ENCODE assay signal across 14 mouse cellular contexts in the genomic region with DNA sequence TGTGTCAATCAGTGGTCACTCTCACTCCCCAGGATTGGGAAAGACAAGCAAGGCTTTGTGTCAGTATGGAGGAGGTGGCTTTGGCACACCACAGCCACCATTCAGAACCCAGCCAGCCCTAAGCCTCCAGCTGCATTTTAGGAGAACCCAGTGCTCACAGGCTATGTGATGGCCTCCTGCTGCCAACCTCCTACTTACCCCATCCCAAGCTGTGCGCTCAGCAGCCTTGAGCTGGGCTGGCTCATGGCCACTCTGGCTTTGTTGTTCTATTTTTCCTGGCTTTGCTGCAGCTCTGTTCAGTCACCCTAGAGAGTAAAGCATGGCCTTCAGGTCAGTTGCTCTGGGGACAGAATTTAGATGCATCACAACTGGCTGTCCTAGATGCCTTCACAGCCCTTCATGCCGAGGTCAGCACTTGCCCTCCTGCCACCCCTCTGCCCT. TPM values are rescaled to one million over a fixed set of nuclear protein-coding genes. Genes with fewer than 3 reads are reported as not detected.
DNase-seq lines count a peak whose midpoint lies in the region; ATAC-seq lines count a peak whose summit lies in the region.
"Not testable (repeated sequence)": the region's sequence is repeated elsewhere in the genome, so short reads cannot be mapped to it uniquely, and the experiment has no call there.
"Had no signal": no experiment of that assay in that cellular context is flagged by ENCODE, and none has a peak within 500 bp of the region (broad histone marks: within the 10 kb centered on the region; RNA-seq: fewer than 3 reads in every experiment).

No protein-coding gene starts in this region.

- H3K4me1 ChIP-seq in midbrain, embryonic 14.5 days (ENCODE audit: control insufficient read depth, insufficient read depth, low read length) = not testable (repeated sequence)

- H3K9me3 ChIP-seq in midbrain, embryonic 14.5 days (ENCODE audit: control insufficient read depth, low read length) = not testable (repeated sequence)

- H3K27me3 ChIP-seq in midbrain, embryonic 14.5 days (ENCODE audit: control insufficient read depth, insufficient read depth, low read length) = not testable (repeated sequence)

- not testable (repeated sequence) for H3K27ac ChIP-seq in midbrain, embryonic 14.5 days (replicated peaks; ENCODE audit: low read depth, low read length)

- not testable (repeated sequence) for H3K9ac ChIP-seq in midbrain, embryonic 14.5 days (replicated peaks; ENCODE audit: low read length)

- H3K4me2 ChIP-seq in midbrain, embryonic 14.5 days (ENCODE audit: low read length) = not testable (repeated sequence)

- ATAC-seq in midbrain, embryonic 14.5 days (ENCODE audit: low FRiP score, low TSS enrichment) = not testable (repeated sequence)

- WGBS in midbrain, embryonic 14.5 days = 66% methylated on average over 2 of the region's 2 CpGs

- peak; percentile 22 for DNase-seq in NIH3T3 (ENCODE audit: low read depth)
- DNase-seq in cerebellum, adult 11 months = peak; percentile 16
- peak; percentile 45 to 74 for DNase-seq in frontal cortex, postnatal 10 days (ENCODE audit: low spot score in 2 of 2)
- DNase-seq in heart, postnatal 25 days (ENCODE audit: low spot score) = peak; percentile 31
- DNase-seq in kidney, postnatal 25 days = peak; percentile 36 to 71
- peak; percentile 14 to 44 for DNase-seq in left cerebral cortex, adult 18-20 months (ENCODE audit: low spot score in 2 of 2)
- DNase-seq in midbrain, embryonic 14.5 days = peak; percentile 1
- DNase-seq in right cerebral cortex, postnatal 25 days = peak; percentile 38

- not testable (repeated sequence) for H3K36me3 ChIP-seq in midbrain, embryonic 14.5 days (ENCODE audit: control insufficient read depth, insufficient read depth, low read length)

- not testable (repeated sequence) for H3K4me3 ChIP-seq in midbrain, embryonic 14.5 days (replicated peaks; ENCODE audit: low read depth, low read length)

- intact Hi-C loops in heart, postnatal 25 days (cut with DNase I) = loop anchor here (10.0 kb wide), 2 partner anchors 252 to 322 kb away; partner anchors contain the start of gene Alms1

RNA-seq across cellular contexts. Expression of gene Nat8f4, which starts 2.2 kb away (rescaled TPM):
- under 1 TPM; 0.73 to 0.91 TPM for total RNA-seq in heart, postnatal 25 days (2021)
- total RNA-seq in left cerebral cortex, adult 18-20 months (2021) = 1 to 10 TPM; 6.2 to 7.6 TPM
- polyA plus RNA-seq in midbrain, embryonic 14.5 days (2014; fragmentation: Nextera tagmentation; extraction: Ambion mirVana) = 4.1 and 8.6 TPM in 2 replicates

RNA-seq across cellular contexts. Expression of gene Tprkb, which starts 4.7 kb away (rescaled TPM):
- total RNA-seq in heart, postnatal 25 days (2021) = 10 to 100 TPM; 11.8 to 13.1 TPM
- total RNA-seq in left cerebral cortex, adult 18-20 months (2021) = 10 to 100 TPM; 51.6 to 55.3 TPM
- polyA plus RNA-seq in midbrain, embryonic 14.5 days (2014; fragmentation: Nextera tagmentation; extraction: Ambion mirVana) = 49.1 and 50.7 TPM in 2 replicates

RNA-seq across cellular contexts. Expression of gene Nat8f1, which starts 8.6 kb away (rescaled TPM):
- 1 to 10 TPM; 2.0 to 3.9 TPM for total RNA-seq in heart, postnatal 25 days (2021)
- 10 to 100 TPM; 24.7 to 26.1 TPM for total RNA-seq in left cerebral cortex, adult 18-20 months (2021)
- polyA plus RNA-seq in midbrain, embryonic 14.5 days (2014; fragmentation: Nextera tagmentation; extraction: Ambion mirVana) = 15.5 and 21.7 TPM in 2 replicates

RNA-seq across cellular contexts. Expression of gene Nat8f2, which starts 38.0 kb away (rescaled TPM):
- total RNA-seq in heart, postnatal 25 days (2021) = not detected
- total RNA-seq in left cerebral cortex, adult 18-20 months (2021) = 1 to 10 TPM; 2.4 to 2.5 TPM
- not detected in 2 replicates for polyA plus RNA-seq in midbrain, embryonic 14.5 days (2014; fragmentation: Nextera tagmentation; extraction: Ambion mirVana)
- total RNA-seq: megakaryocyte-erythroid progenitor cell, adult 5-6 weeks had no signal
- polyA plus RNA-seq: activated CD4-positive, CD25-positive, alpha-beta regulatory T cell, adult 4 months; embryonic facial prominence, embryonic 12.5 days; forebrain, embryonic 14.5 days; heart, embryonic 12.5 days; limb, embryonic 11.5 days had no signal

RNA-seq across cellular contexts. Expression of gene Dusp11, which starts 54.5 kb away (rescaled TPM):
- 10 to 100 TPM; 43.6 to 51.7 TPM for total RNA-seq in heart, postnatal 25 days (2021)
- 10 to 100 TPM; 66.0 to 70.4 TPM for total RNA-seq in left cerebral cortex, adult 18-20 months (2021)
- polyA plus RNA-seq in midbrain, embryonic 14.5 days (2014; fragmentation: Nextera tagmentation; extraction: Ambion mirVana) = 48.8 and 58.5 TPM in 2 replicates

Comparison
In these comparisons a context has a peak if more than half of its experiments do, and no peak if none do; other contexts are left out.
1. DNase-seq: peak in every context shown above with its lines; median percentile 60 in frontal cortex, postnatal 10 days; 54 in kidney, postnatal 25 days; 38 in right cerebral cortex, postnatal 25 days; 31 in heart, postnatal 25 days; 29 in left cerebral cortex, adult 18-20 months; 22 in NIH3T3; 16 in cerebellum, adult 11 months; 1 in midbrain, embryonic 14.5 days.
2. RNA of gene Nat8f1, which starts 8.6 kb away (total RNA-seq): 24.7 to 26.1 TPM in left cerebral cortex, adult 18-20 months; 2.0 to 3.9 TPM in heart, postnatal 25 days; every median in the first group is over 4 times any median in the second.